In genomic region chr5:53275376-53275775, GRCm38 (mm10) we compare ENCODE assay signal across 11 mouse cellular contexts. TPM values are rescaled to one million over a fixed set of nuclear protein-coding genes. Genes with fewer than 3 reads are reported as not detected.
A peak's percentile ranks its signal among the peaks of the same experiment; 100 is the strongest.
DNase-seq lines count a peak whose midpoint lies in the region; ATAC-seq lines count a peak whose summit lies in the region.
"Had no signal": no experiment of that assay in that cellular context is flagged by ENCODE, and none has a peak within 500 bp of the region (broad histone marks: within the 10 kb centered on the region; RNA-seq: fewer than 3 reads in every experiment).

No protein-coding gene starts in this region.

- H3K4me2 ChIP-seq in heart, embryonic 12.5 days, result no peak overlapping the region
- no peak overlapping the region for H3K4me2 ChIP-seq in neural tube, embryonic 13.5 days
- no peak overlapping the region for H3K4me2 ChIP-seq in forebrain, embryonic 16.5 days (ENCODE audit: low read length)

- no peak overlapping the region for H3K9ac ChIP-seq in heart, embryonic 12.5 days
- H3K9ac ChIP-seq in neural tube, embryonic 13.5 days, result no peak overlapping the region
- no peak overlapping the region for H3K9ac ChIP-seq in forebrain, embryonic 16.5 days (replicated peaks; ENCODE audit: low read depth, low read length)
- H3K9ac ChIP-seq: liver, embryonic 14.5 days had no signal

- no peak overlapping the region for H3K27ac ChIP-seq in heart, embryonic 12.5 days (ENCODE audit: poor library complexity, severe bottlenecking)
- H3K27ac ChIP-seq in neural tube, embryonic 13.5 days (replicated peaks), result peak overlapping the region; percentile 40; the same call in 1 of the 2 replicates
- H3K27ac ChIP-seq in forebrain, embryonic 16.5 days (ENCODE audit: low read length), result peak overlapping the region; percentile 54
- H3K27ac ChIP-seq: liver, embryonic 14.5 days had no signal

- H3K9me3 ChIP-seq in heart, embryonic 12.5 days (replicated peaks), result no peaks in the 10 kb centered on the region
- H3K9me3 ChIP-seq in neural tube, embryonic 13.5 days, result no peaks in the 10 kb centered on the region
- no peaks in the 10 kb centered on the region for H3K9me3 ChIP-seq in forebrain, embryonic 16.5 days (ENCODE audit: control insufficient read depth, low read length)

- DNase-seq in heart, adult 11 months, result no peak
- DNase-seq in neural tube, embryonic 10.5 days (ENCODE audit: extremely low spot score, low spot score), result no peak
- DNase-seq in retina, adult 2 months (ENCODE audit: low read depth, low spot score), result peak; percentile 54
- no peak for DNase-seq in c-Kit-positive CD71-positive TER-119-positive erythroid progenitor cells, embryonic 14.5 days (ENCODE audit: low spot score)
- DNase-seq in frontal cortex, postnatal 36 days (ENCODE audit: low spot score in 2 of 2), result no peak
- DNase-seq: layer of hippocampus, adult 9-11 months; thymus, postnatal 25 days had no signal

- peaks cover 34% of the 10 kb centered on the region for H3K36me3 ChIP-seq in heart, embryonic 12.5 days
- 0 out of 2 replicates have a peak, but pooled peaks cover 2% of the 10 kb centered on the region for H3K36me3 ChIP-seq in neural tube, embryonic 13.5 days
- no peaks in the 10 kb centered on the region for H3K36me3 ChIP-seq in forebrain, embryonic 16.5 days (ENCODE audit: control insufficient read depth, insufficient read depth)

- ATAC-seq in heart, embryonic 12.5 days (ENCODE audit: insufficient number of reproducible peaks, low FRiP score), result 0 out of 2 replicates have a peak, but pooled peaks have one; percentile 22
- ATAC-seq in neural tube, embryonic 13.5 days (ENCODE audit: low read depth), result no peak
- ATAC-seq in forebrain, embryonic 16.5 days, result peak; percentile 13

- WGBS in heart, embryonic 12.5 days, result 38% methylated on average over 3 of the region's 3 CpGs
- WGBS in neural tube, embryonic 13.5 days, result 55% methylated on average over 3 of the region's 3 CpGs
- WGBS in forebrain, embryonic 16.5 days, result 9% methylated on average over 3 of the region's 3 CpGs

- H3K4me1 ChIP-seq in heart, embryonic 12.5 days (replicated peaks), result peaks cover 57% of the 10 kb centered on the region
- H3K4me1 ChIP-seq in neural tube, embryonic 13.5 days (replicated peaks), result peaks cover 41% of the 10 kb centered on the region
- peaks cover 49% of the 10 kb centered on the region for H3K4me1 ChIP-seq in forebrain, embryonic 16.5 days (replicated peaks; ENCODE audit: control insufficient read depth, insufficient read depth, low read length)

- no peaks in the 10 kb centered on the region for H3K27me3 ChIP-seq in heart, embryonic 12.5 days (replicated peaks)
- H3K27me3 ChIP-seq in neural tube, embryonic 13.5 days, result no peaks in the 10 kb centered on the region
- no peaks in the 10 kb centered on the region for H3K27me3 ChIP-seq in forebrain, embryonic 16.5 days (replicated peaks; ENCODE audit: control insufficient read depth, insufficient read depth, low read length)

- no peak overlapping the region for H3K4me3 ChIP-seq in heart, embryonic 12.5 days
- H3K4me3 ChIP-seq in neural tube, embryonic 13.5 days, result no peak overlapping the region
- H3K4me3 ChIP-seq in forebrain, embryonic 16.5 days (replicated peaks; ENCODE audit: low read length), result no peak overlapping the region

RNA-seq across cellular contexts. Expression of gene Smim20, which starts 8.5 kb away (rescaled TPM):
- polyA plus RNA-seq in heart, embryonic 12.5 days (2016; fragmentation: Nextera tagmentation; extraction: Ambion mirVana), result 141 and 153 TPM in 2 replicates
- polyA plus RNA-seq in neural tube, embryonic 13.5 days (2015; fragmentation: Nextera tagmentation; extraction: Ambion mirVana), result 81.1 and 85.5 TPM in 2 replicates
- polyA plus RNA-seq in forebrain, embryonic 16.5 days (2015; fragmentation: Nextera tagmentation; extraction: Ambion mirVana), result 63.6 and 75.6 TPM in 2 replicates
